Mouse (Mus musculus) adrenal gland, postnatal 36 days (tissue): ENCODE measurements around the gene Sestd1. TPM values are rescaled to one million over a fixed set of nuclear protein-coding genes. Genes with fewer than 3 reads are reported as not detected.

Experiments
- DNase-seq, 2 experiments: peaks; one replicate each; pipeline ENCODE4 v3.0.0; 2021; ENCODE audit warnings: mixed read lengths in 1 of 2
- total RNA-seq, 2 experiments: library from RNA; stranded (reverse); gene quantifications; 2 replicates each; pipeline ENCODE4 v1.2.3; 2021

Gene Sestd1
- total RNA-seq, 2 experiments from 2014 or later: 13.0 to 20.6 TPM

GRCm38 (mm10) chr2:77220960-77221359 lies 59.4 kb downstream of the Sestd1 start:
- no peak for DNase-seq

DNA sequence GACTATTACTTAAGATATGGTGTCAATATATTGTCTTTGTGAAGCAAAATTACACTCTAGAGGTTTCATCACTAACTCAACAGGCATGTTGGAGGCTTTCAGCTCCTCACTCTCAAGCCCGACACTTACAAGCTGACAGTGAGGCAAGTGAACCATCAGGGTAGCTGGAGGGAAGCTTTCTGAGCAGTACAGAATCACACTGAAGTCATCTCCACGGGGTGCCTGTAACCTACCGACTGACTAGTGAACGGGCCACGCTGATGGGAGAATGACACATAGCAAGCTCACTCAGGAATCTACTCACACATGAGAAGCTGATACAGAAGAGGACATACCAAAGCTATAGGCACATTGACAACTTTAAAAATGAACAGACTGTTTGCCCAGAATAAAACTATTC lies 67.5 kb downstream of the Sestd1 start:
- no peak for DNase-seq

DNA sequence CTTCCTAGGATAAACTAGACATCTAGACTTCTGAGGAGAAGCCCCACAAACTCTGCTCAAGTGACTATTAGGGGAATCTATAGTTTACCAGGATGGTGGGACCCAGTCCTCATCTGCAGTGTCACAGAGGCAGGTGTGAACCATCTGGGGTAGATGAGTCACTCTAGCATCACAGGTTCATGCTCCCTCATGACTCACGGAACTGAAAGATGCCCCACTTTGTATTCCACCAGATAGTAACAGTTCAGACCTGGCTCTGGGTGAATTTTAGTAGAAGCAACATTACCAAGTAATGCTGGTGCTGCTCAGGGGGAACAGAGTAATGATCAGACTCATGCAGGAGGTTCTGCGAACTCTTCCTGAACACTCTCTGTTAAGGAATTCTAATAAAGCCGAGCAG lies 73.4 kb downstream of the Sestd1 start:
- DNase-seq: no peak

- no peak for DNase-seq
These were observed 76.5 kb downstream of the Sestd1 start for GRCm38 (mm10) chr2:77203916-77204315.

GRCm38 (mm10) chr2:77201900-77202299 lies 78.5 kb downstream of the Sestd1 start:
- DNase-seq: no peak

DNA sequence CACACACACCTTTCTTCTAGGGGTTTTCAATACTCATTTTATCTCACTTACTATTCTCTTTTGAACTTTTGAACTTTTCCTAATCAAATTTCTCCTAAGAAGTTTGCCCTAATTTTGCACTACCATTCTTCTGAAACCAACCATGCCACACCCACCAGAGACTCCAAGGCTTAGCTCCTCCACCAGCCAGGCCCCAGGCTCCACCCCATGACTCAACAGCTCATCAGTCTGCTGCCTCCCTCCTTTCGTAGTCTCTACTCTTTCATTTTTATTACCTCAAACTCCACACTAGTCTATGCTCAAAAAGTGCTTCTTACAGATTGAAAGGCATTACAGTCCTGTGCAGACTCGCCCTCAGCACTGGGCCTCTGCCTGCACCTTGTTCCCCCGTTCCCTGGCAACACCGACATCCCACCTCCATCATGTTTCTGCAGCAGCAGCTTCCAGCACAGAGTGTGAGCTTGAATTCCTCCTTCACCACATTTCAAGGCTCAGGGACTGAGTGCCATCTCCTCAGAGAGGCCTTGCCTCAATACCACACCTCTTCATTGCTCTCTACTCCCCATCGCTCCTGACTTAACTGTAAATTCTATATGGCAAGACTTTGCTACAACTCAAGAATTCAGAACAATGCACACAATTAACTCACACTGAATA lies 79.3 kb downstream of the Sestd1 start:
- peak; percentile 54 to 72 for DNase-seq

DNA sequence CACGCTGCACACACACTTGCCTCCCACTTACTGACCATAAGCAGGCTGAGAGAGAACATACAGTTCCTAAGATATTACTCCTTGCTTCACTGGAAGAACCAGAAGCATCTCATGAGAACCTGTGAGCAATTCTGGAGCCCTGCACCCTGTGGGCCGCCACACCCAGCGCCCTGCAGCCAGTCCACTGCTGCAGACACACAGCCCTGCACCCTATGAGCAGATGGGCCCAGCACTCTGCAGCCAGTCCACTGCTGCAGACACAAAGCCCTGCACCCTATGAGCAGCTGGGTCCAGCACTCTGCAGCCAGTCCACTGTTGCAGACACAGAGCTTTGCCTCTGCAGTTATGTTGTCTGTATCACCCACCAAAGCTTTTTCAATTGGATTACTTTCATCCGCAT lies 80.0 kb downstream of the Sestd1 start:
- DNase-seq: no peak

DNA sequence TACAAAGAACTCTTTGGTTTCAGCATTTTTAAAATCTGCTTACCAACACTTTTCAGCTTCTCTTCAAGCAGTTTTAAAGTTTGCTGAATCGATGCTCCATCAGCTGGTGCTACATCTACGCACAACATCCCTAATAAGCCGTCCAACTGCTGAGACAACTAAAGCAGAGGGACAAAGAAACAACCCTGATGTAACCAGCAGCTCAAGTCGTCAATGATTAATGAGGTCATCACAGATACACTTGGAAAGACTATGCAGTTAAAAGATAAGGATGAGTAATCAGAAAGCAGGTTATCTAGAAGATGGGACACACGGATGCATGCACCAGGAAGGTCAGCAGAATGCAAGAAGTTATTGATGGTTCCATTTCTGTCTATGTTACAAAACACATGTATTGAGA lies 82.1 kb downstream of the Sestd1 start:
- no peak for DNase-seq

- no peak for DNase-seq
These were observed 83.6 kb downstream of the Sestd1 start for GRCm38 (mm10) chr2:77196819-77197218.

GRCm38 (mm10) chr2:77195056-77195455 lies 85.3 kb downstream of the Sestd1 start:
- DNase-seq: peak; percentile 42 to 74

GRCm38 (mm10) chr2:77191811-77192210 lies 88.6 kb downstream of the Sestd1 start:
- DNase-seq: peak; percentile 32 to 59

- DNase-seq: no peak
These were observed 89.5 kb downstream of the Sestd1 start for GRCm38 (mm10) chr2:77190891-77191290.

DNA sequence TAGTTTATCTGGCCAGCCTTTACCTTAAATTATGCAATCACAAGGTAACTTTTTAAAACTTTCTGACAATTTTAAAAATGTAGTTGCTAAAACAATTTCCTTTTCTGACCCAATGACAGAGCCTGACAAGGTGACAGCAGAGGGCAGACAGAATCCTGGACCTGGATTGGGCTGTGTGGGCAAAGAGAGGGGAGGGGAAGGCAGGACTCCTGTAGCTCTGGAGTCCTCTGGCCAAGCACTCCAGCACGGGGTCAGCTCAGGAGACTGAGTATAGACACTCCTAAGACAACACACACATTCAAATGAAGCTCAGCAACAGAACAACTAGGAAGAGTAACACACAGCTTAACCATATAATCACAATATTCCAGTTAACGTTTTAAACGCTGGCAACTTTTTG lies 90.1 kb downstream of the Sestd1 start:
- no peak for DNase-seq

GRCm38 (mm10) chr2:77189671-77190070 lies 90.7 kb downstream of the Sestd1 start:
- DNase-seq: no peak

DNA sequence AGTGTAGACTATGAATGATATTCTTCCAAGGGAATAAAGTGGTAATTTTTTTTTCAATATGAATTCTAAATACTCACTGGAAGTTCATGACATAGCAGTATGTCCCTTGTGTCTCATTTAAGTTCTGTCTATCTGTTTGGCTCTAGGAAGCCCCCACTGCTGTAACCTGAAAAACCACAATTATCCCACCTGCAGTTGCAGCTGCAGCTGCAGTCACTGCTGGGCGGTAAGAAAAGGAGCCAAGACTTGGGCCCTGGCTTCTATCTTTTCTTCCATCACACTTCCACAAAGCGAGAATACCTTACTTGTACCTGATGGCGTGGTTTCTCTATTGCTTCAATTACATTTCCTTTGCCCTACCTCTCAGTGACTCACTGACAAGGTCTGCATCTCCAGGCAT lies 92.9 kb downstream of the Sestd1 start:
- no peak for DNase-seq

DNA sequence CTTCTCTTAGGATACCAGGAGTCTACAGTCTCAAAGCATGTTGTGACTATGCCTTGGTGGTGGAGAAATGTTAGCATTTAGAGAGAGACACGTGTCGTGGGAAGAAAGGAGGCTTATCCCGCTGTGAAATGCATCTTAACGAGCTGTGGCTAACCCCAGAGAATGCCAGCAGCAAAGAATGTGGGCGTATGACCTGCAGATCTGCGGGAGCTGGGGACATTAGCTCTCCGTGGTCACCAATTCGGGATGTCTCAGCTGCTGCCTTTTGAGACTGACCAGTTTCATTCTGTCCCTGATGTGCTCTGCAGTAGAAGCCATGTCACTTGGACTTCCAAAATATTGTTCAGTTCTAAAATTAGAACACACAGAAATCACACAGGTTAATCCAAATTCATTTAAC lies 93.5 kb downstream of the Sestd1 start:
- DNase-seq: no peak

DNA sequence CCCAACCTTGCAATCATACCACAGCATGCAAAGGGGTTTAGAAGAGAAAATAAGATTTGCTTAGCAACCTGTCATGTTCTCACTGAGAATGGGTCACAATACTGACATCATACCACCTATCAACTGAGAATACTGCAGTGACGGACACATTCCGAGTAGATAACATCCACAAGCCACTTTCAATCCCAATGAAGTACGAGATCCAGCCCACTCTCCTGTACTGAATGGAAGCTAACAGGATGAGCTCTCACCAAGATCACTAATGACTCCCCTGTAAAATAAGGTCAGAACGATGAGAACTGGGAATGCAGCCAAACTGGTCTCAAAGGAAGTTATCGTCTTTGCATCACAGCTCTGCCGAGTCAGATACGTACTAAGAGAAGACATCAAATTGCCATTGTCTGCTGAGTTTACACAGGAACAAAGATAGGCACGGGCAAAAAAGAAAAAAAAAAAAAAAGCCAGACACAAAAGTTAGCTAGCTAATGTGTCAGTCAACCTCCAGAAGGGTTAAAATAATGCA lies 96.3 kb downstream of the Sestd1 start:
- DNase-seq: peak in 1 of 2 experiments; percentile 37

GRCm38 (mm10) chr2:77183646-77184045 lies 96.7 kb downstream of the Sestd1 start:
- no peak for DNase-seq

DNA sequence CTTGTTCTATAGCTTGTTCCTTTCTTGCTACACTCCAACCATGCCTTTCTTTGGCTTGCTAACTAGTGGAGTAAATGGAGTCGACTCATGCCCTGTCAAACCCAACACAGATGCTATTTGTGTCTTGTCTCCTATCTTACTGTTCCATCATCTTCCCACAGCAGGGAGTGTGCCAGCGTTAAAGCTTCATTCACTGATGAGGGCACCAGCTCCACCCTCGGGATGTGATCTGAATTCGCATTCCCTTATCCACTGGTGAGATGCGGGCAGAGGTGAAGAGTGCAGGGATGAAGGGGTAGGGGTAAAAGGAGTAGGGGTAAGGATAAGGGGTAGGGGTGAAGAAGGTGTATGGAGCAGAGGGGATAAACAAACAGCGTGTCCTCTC lies 97.4 kb downstream of the Sestd1 start:
- no peak for DNase-seq

DNA sequence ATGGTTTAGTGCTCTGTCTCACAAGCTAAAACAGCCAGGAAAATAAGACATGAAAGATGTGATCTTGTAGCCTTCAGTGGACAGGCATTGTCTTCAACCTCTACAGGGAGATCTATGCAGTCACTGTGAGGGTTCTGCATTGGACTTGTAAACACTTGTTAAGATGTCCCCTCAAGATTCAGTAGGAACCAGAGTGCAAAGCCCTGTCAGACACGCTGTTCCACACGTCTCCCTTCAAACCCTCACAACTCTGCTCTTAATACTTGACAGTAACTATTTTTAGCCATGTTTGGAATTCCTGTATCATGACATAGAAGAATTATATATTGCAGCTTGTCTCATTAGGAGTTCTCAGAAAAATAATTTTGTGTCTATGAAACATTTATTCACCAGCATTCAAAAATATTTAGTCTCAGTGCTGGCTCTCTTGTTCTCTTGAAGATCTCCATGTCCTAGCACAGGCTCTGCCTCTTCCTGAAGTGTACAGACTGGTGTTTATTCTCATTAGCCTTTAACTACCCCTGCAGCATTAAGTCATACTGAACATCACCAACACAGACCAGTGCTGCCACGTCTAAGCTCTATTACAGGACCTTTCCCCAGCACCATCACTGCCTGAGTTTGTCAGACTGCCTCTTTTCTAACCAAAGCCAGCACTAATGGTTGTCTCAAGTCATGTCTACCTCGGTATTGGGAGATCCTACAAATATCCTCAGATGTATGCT lies 98.0 kb downstream of the Sestd1 start:
- no peak for DNase-seq

DNA sequence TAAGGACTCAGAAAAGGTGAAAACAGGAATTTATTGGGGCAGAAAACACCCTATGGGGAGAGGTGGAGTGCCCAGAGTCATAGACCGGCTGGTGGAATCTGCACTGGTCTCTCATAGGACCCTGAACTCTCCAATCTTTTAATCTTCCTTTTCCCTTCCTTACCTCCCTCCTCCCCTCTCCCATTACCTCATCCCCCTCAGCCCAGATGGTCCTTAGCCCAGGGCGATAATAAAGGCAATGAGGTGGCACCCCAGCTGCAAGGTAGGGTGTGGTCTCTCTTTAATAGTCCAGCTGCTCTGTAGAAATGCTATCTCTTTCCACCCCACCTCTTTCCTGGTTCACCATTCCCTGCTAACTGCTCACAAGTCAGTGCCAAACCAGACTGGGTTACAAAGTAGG lies 102.9 kb downstream of the Sestd1 start:
- no peak for DNase-seq

DNA sequence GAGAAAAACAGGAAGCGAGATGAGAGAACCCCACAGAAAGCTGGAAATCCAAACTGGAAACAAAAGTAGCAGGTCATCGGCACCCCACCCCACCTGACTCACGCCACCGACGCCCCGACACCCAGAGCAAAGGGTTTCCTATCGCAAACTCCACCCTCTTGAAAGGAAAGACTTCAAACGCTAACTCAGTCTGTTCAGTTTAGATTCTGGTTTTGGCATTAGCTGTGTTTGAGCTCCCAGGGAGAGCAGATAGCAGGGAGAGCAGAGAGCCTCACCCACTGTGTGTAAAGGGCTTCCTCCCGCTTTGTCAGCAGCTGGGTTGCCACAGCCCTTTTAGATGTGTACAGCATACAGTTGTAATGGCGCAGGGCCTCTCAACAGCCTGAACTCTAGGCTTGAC lies 104.0 kb downstream of the Sestd1 start:
- DNase-seq: no peak

DNA sequence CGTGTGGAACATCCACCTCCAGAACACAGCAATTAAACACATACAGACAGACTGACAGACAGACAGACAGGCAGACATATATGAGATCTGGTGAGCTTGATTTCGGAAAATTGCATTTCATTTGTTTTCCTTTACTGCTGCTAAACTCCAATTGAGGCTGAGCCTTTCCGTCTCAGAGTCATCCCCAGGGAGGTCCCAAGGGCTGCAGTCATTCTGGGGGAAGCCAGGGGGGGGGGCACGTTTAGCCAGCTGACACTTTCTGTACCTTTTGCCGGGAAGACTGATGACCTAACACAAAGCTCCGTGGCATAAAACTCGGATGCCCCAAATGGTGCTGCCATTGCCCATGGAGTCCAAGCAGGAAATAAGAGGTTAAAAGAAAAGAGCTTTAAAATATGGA lies 105.0 kb downstream of the Sestd1 start:
- DNase-seq: no peak

DNA sequence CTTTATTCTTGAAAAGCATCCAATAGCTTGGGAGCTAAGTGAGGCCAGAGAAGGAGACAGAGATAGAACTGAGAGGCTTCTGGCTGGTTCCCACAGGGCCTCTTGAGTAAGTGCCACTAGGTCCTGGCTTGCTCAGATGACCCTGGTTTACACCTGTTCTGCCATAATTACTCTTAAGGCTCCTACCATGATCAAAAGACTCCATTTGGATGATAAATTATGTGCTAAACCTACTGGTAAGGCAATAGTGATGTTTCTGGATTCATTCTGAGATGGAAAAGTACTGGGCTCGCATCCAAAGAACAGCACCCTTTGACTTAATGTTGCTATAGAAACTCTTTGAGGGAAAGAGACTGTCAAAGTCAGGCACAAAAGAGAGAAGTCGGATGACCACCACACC lies 106.1 kb downstream of the Sestd1 start:
- no peak for DNase-seq
